Mouse (Mus musculus) lung, postnatal 0 days (tissue): Measurements from ENCODE around the gene Gpsm3.
A peak's percentile ranks its signal among the peaks of the same experiment; 100 is the strongest.

Experiments
- CTCF ChIP-seq: IDR thresholded peaks from 2 replicates; pipeline ENCODE4 v1.5.1; 2016; ENCODE audit warnings: antibody characterized with exemption, mild to moderate bottlenecking
- EP300 ChIP-seq: IDR thresholded peaks from 2 replicates; pipeline ENCODE4 v1.6.1; 2016; ENCODE audit warnings: antibody characterized with exemption, mild to moderate bottlenecking, control low read depth

DNA sequence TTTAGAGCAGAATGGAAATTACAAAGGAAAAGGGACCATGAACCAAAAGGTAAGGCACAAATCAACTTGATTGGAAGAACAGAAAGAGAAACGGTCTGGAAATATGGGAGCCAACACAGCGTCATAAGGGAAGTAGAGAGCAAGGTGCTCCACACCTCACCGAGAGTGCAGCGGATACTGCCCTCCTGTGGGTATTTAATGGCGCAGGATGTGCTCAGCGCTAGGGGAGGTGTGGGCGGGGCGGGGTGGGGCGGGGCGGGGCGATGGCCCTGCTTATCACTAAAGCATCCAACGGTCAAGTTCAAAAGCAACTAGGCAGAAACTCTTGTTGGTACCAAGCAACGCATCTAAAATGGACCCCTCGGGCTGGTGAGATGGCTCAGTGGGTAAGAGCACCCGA, 29.7 kb upstream of the Gpsm3 start:
- TF ChIP-seq CTCF (peak; percentile 45), EP300 (no peak)
